Mouse (Mus musculus): ENCODE measurements around the gene Cdk2.
"Not testable (repeated sequence)": the region's sequence is repeated elsewhere in the genome, so short reads cannot be mapped to it uniquely, and the experiment has no call there.

Gene Cdk2

DNA sequence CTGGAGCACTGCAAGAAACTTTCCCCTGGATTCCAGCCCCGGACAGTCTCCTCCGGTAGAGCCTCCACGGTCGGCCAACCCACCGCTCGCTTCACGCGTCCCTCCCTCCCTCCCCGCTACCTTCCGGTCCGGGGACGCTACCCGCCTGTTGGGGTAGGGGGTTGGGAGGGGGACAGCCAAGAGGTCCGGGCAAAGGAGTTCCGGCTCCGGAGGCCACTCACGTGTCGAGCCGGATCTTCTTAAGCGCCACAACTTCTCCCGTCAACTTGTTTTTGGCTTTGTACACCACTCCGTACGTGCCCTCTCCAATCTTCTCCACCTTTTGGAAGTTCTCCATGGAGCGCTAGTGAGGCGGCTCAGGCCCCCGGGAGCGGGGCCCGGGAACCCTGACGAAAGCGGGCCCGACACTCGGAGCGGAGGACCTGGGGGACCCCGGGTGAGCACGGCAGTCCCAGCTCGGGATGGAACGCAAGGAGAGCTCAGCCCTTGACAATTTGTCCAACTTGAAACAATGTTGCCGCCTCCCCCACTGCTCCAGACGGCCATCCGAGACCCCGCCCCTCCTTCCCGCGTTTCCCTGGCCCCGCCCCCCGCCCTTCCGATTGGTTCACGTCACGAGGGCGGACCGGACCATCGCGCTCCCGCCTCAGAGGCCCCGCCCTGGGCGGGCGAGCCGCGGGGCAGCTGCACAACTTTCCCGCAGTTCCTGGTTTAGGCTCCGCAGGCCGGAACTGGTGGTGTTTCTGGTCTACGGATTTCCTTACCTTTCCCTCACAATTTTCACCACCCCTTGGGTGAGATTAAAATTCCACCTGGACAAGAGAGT is at the start of gene Cdk2:
Gene Cdk2 (minus strand): TSS at position 541 of the 826 bp plus-strand sequence.
- peak; percentile 92 to 94 for DNase-seq (ENCODE audit: low spot score in 2 of 2)

DNA sequence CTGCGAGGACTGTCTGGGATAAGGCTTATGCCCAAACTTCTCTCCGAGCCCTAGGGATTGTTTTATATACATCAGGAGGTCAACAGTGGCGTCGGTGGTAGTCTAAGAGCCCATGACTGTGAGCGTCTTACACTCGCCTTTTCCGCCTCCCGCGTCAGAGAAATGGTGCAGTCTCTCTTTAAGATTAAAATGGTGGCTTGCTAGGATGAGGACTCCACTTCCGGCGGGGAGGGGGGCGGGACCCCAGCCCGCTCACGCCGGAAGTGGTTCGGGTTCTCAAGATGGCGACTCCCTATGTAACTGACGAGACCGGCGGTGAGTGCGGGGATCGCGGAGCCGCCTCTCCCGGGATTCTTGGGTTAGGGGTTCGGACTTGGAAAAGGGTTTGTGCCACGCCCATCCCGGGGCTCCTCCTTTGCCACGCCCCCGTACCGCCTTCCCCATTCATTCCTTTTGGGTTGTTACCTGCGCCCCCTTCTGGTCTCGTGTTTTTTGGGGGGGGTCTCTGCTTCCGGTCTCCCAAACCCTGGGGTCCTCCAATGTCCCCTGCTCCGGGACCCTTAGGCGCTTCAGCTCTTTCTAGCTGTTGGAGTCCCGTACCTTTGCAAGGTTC is 43.5 kb upstream of the Cdk2 start:
- peak; percentile 67 to 72 for DNase-seq (ENCODE audit: low spot score in 2 of 2)

- peak; percentile 71 to 74 for DNase-seq (ENCODE audit: low spot score in 2 of 2)
Observed at GRCm38 (mm10) chr10:128747646-128748251, 42.9 kb upstream of the Cdk2 start, which contains the start of gene Pym1. Gene Pym1, plus strand, starts transcription at chr10:128747889.

DNA sequence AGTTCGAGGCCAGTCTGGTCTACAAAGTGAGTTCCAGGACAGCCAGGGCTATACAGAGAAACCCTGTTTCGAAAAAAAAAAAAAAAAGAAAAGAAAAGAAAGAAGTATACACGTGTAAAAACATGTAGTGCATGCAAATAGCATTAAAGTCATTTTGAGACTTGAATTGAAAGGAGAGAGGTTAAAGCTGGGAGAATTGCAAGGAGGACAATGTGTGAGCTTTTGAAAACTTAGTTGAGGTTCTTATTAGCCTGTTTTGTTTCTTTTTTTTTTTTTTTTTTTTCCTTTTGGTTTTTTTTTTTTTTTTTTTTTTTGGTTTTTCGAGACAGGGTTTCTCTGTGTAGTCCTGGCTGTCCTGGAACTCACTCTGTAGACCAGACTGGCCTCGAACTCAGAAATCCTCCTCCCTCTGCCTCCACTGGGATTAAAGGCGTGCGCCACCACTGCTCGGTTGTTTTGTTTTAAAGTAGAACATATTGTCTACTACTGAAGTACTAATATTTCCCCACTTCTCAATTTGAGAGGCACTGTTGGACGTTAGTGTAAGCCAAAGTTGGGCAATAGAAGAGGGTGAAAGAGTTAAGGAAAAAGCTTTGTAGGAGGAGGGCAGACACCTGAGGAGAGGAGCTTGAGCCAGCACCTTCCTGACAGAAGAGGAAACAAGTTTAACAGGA is 42.3 kb upstream of the Cdk2 start:
- DNase-seq (ENCODE audit: low spot score in 2 of 2), result no peak

- DNase-seq (ENCODE audit: low spot score in 2 of 2), result no peak
Observed at GRCm38 (mm10) chr10:128745946-128746613, 41.2 kb upstream of the Cdk2 start.

GRCm38 (mm10) chr10:128744680-128745601 is 40.1 kb upstream of the Cdk2 start, which contains the start of gene Dgka:
Gene Dgka, minus strand, starts transcription at chr10:128744855.
- no peak for DNase-seq (ENCODE audit: low spot score in 2 of 2)

DNA sequence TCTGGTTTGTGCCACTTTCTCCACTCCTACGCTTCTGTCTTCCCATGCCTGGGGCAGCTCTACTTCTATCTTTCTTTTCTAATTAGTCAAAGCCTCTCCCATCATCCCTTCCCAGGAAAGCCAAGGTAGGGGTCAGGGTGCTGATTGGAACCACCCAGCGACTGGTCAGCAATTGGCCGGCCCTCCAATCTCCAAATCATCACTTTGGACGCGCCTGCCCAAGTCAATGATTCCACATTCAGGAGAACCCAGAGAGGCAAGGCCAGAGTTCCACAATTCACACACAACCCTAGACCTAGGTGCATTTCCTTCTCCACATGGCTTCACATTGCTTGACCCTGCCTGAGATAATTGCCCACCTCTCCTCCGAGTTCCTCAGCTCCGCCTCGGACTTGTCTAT is 39.4 kb upstream of the Cdk2 start:
- no peak for DNase-seq (ENCODE audit: low spot score in 2 of 2)

- DNase-seq (ENCODE audit: low spot score in 2 of 2), result peak; percentile 55 to 61
Observed at GRCm38 (mm10) chr10:128743791-128744191, 39.0 kb upstream of the Cdk2 start.

- DNase-seq (ENCODE audit: low spot score in 2 of 2), result no peak
Observed at GRCm38 (mm10) chr10:128743235-128743634, 38.4 kb upstream of the Cdk2 start.

GRCm38 (mm10) chr10:128742616-128743015 is 37.8 kb upstream of the Cdk2 start:
- no peak for DNase-seq (ENCODE audit: low spot score in 2 of 2)

- no peak for DNase-seq (ENCODE audit: low spot score in 2 of 2)
Observed at GRCm38 (mm10) chr10:128740296-128740695, 35.5 kb upstream of the Cdk2 start.

- DNase-seq (ENCODE audit: low spot score in 2 of 2), result no peak
Observed at GRCm38 (mm10) chr10:128737435-128737834, 32.6 kb upstream of the Cdk2 start.

- no peak for DNase-seq (ENCODE audit: low spot score in 2 of 2)
Observed at GRCm38 (mm10) chr10:128731992-128732391, 27.2 kb upstream of the Cdk2 start.

DNA sequence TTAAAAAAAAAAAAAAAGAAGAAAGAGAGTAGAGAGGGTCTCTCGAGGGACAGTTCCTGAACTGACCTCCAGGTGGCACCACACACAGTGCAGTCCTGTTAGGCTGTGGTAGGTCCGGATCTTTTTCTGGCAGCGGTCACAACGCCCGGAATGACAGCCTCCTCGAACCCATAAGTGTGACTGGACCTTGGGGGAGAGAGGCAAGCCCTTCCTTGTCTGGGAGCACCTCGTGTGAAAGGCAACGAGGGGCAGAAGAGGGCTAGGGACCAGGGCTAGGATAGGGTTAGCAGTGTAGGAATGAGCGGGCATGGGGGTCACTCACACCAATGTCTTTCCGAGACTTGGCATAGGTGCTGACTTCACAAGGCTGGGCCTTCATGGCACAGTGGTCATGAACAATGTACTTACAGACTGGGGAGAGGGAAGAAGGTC is 26.2 kb upstream of the Cdk2 start:
- peak; percentile 53 to 82 for DNase-seq (ENCODE audit: low spot score in 2 of 2)

DNA sequence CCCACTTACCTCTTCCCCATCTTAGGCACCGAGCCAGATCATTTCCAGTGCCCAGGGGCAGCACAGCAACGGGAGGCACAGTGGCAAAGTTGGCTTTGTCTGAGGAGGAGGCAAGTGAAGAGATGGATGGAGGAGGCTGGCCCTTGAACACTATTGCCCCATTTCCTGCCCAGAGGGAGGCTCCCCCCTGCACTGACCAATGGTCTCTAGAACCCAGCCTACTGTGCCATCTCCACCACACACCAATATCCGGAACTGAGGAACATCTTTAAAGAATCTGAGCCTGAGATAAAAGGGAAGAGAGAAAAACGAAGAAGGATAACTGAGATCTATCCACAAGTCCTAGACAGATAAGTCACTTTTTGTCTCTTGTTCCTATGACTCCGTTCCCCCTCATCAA is 23.2 kb upstream of the Cdk2 start:
- DNase-seq (ENCODE audit: low spot score in 2 of 2), result no peak

DNA sequence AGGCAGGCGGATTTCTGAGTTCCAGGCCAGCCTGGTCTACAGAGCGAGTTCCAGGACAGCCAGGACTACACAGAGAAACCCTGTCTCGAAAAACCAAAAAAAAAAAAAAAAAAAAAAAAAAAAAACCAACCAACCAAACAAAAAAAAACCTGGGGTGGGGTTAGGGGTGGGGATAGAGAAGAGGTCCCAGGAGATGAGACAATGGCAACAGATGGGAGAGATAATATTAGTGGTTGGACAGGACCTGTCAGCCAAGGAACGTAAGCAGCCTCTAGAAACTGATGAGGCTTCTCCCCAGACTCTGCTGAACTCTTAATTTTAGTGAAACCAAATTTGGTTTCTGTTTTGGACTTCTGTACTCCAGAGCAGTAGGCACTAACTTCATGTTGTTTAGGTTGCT is 20.6 kb upstream of the Cdk2 start:
- not testable (repeated sequence) for DNase-seq (ENCODE audit: low spot score in 2 of 2)

DNA sequence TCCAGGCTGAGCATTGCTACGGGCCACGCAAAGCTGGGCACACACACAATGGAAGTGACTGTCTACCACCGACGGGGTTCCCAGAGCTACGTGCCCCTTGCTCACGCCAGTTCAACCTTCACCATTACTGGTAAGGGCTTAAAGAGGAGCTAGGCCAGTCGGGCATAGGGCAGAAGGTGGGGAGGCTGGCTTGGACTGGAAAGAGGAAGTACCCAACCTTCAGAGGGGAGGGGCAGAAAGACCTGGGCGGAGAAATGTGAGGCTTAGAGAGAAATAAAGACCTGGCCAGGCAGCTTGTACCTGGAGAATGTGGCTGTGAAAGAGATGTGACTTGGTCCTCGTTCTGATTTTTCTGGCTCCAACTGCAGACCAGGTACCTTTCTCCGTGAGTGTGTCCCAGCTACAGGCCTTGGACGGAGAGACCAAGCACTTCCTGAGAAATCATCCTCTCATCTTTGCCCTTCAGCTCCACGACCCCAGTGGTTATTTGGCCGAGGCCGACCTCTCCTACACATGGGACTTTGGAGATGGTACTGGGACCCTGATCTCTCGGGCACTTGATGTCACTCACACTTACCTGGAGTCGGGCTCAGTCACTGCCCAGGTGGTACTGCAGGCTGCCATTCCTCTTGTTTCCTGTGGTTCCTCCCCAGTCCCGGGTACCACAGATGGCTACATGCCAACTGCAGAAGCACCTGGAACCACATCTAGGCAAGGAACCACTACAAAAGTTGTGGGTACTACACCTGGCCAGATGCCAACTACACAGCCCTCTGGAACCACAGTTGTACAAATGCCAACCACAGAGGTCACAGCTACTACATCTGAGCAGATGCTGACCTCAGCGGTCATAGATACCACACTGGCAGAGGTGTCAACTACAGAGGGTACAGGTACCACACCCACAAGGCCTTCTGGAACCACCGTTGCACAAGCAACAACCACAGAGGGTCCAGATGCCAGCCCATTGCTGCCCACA is 11.0 kb upstream of the Cdk2 start:
- no peak for DNase-seq (ENCODE audit: low spot score in 2 of 2)

- not testable (repeated sequence) for DNase-seq (ENCODE audit: low spot score in 2 of 2)
Observed at GRCm38 (mm10) chr10:128711318-128711717, 6.5 kb upstream of the Cdk2 start.

- no peak for DNase-seq (ENCODE audit: low spot score in 2 of 2)
Observed at GRCm38 (mm10) chr10:128705317-128705693, 474 bp upstream of the Cdk2 start.

Measured in urinary bladder, postnatal 4 days (tissue).